Mouse (Mus musculus): ENCODE results near the gene Hprt. TPM values are rescaled to one million over a fixed set of nuclear protein-coding genes. Genes with fewer than 3 reads are reported as not detected.

Gene Hprt
- polyA plus RNA-seq, 1 experiment from 2014 or later, result 80.5 TPM

GRCm38 (mm10) chrX:53025471-53026223 lies 37.7 kb downstream of the Hprt start:
- DNase-seq (ENCODE audit: low spot score) (no peak), ATAC-seq (ENCODE audit: insufficient read depth, low FRiP score, low TSS enrichment) (no peak)
- Histone ChIP-seq H3K4me2 (ENCODE audit: low read depth) (no peak overlapping the region), H3K9ac (ENCODE audit: low read length) (no peak overlapping the region), H3K4me3 (ENCODE audit: low read depth, low read length) (no peak overlapping the region), H3K27me3 (ENCODE audit: control insufficient read depth, insufficient read depth, low read length) (no peaks in the 10 kb centered on the region), H3K27ac (ENCODE audit: low read depth, low read length) (no peak overlapping the region), H3K36me3 (ENCODE audit: control insufficient read depth, insufficient read depth, low read length) (no peaks in the 10 kb centered on the region), H3K4me1 (ENCODE audit: control insufficient read depth, insufficient read depth, low read length) (no peaks in the 10 kb centered on the region), H3K9me3 (ENCODE audit: control insufficient read depth, low read length) (no peaks in the 10 kb centered on the region)
- 64% methylated on average over 11 of the region's 11 CpGs for WGBS

DNA sequence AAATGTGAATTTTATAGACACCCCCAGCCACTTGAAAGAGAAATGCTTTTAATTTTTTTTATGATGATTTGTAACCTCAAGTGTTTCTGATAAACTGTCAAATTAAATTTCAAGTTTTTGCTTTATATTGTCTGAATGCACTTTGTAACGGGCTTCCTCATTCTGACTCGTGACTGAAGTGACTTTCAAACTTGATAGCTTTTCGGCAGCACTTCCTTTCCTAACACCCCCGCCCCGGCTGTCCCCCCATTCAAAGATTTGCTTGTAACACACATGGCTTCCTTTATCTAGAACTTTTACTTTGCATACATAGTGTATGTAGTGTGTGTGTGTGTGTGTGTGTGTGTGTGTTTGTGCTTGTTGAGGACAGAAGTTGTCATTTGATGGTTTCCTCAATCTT lies 41.6 kb downstream of the Hprt start:
- Histone ChIP-seq H3K27me3 (ENCODE audit: control insufficient read depth, insufficient read depth, low read length) (no peaks in the 10 kb centered on the region), H3K4me1 (ENCODE audit: control insufficient read depth, insufficient read depth, low read length) (no peaks in the 10 kb centered on the region), H3K4me2 (ENCODE audit: low read depth) (no peak overlapping the region), H3K27ac (ENCODE audit: low read depth, low read length) (no peak overlapping the region), H3K9me3 (ENCODE audit: control insufficient read depth, low read length) (no peaks in the 10 kb centered on the region), H3K9ac (ENCODE audit: low read length) (no peak overlapping the region), H3K36me3 (ENCODE audit: control insufficient read depth, insufficient read depth, low read length) (no peaks in the 10 kb centered on the region), H3K4me3 (ENCODE audit: low read depth, low read length) (no peak overlapping the region)
- DNase-seq (ENCODE audit: low spot score), result no peak
- 74% methylated on average over 5 of the region's 5 CpGs for WGBS
- ATAC-seq (ENCODE audit: insufficient read depth, low FRiP score, low TSS enrichment), result no peak

- Histone ChIP-seq H3K9me3 (ENCODE audit: control insufficient read depth, low read length) (no peaks in the 10 kb centered on the region), H3K4me1 (ENCODE audit: control insufficient read depth, insufficient read depth, low read length) (no peaks in the 10 kb centered on the region), H3K27ac (ENCODE audit: low read depth, low read length) (no peak overlapping the region), H3K9ac (ENCODE audit: low read length) (no peak overlapping the region), H3K4me2 (ENCODE audit: low read depth) (no peak overlapping the region), H3K27me3 (ENCODE audit: control insufficient read depth, insufficient read depth, low read length) (no peaks in the 10 kb centered on the region), H3K4me3 (ENCODE audit: low read depth, low read length) (no peak overlapping the region), H3K36me3 (ENCODE audit: control insufficient read depth, insufficient read depth, low read length) (no peaks in the 10 kb centered on the region)
- ATAC-seq (ENCODE audit: insufficient read depth, low FRiP score, low TSS enrichment) (no peak), DNase-seq (ENCODE audit: low spot score) (no peak)
- 84% methylated on average over 4 of the region's 4 CpGs for WGBS
Measured at GRCm38 (mm10) chrX:53038194-53038593, 50.3 kb downstream of the Hprt start.

DNA sequence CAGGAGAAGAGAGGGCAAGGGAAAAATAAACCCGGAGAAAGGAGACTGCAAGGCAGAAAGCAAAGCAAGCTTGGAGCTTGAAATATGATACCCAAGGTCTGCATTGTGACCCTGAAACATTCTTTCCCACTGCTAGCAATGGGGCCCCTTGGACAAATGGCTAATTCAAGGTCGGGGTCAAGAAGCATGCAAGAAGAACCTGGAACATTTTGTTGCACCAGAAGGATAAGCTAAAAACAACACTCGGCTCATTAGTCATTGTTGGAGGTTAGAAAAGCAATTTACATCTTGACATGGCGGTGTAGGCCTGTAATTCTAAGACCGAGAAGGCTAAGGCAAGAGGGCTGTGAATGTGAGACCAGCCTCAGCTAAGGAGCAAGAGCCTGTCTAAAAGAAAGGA lies 51.7 kb downstream of the Hprt start:
- Histone ChIP-seq H3K27me3 (ENCODE audit: control insufficient read depth, insufficient read depth, low read length) (no peaks in the 10 kb centered on the region), H3K4me3 (ENCODE audit: low read depth, low read length) (no peak overlapping the region), H3K9me3 (ENCODE audit: control insufficient read depth, low read length) (no peaks in the 10 kb centered on the region), H3K4me1 (ENCODE audit: control insufficient read depth, insufficient read depth, low read length) (no peaks in the 10 kb centered on the region), H3K9ac (ENCODE audit: low read length) (no peak overlapping the region), H3K4me2 (ENCODE audit: low read depth) (no peak overlapping the region), H3K36me3 (ENCODE audit: control insufficient read depth, insufficient read depth, low read length) (no peaks in the 10 kb centered on the region), H3K27ac (ENCODE audit: low read depth, low read length) (no peak overlapping the region)
- WGBS, result 37% methylated on average over 5 of the region's 5 CpGs
- ATAC-seq (ENCODE audit: insufficient read depth, low FRiP score, low TSS enrichment) (no peak), DNase-seq (ENCODE audit: low spot score) (no peak)

DNA sequence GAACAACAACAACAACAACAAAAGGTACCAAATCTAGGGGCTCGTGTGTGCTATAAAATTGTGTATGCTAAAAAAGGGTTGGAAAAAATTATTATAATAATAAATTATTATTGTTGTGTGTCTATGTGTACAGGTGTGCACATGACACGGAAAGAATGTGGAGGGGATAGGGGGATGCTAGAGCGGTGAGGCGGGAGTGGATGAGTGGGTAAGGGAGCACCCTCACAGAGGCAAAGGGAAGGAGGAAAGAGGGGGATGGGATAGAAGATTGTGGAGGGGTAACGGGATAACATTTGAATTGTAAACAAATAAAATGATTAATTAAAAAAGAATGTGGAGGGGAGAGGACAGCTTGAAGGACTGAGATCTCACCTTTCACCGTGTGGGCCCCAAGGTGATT lies 52.2 kb downstream of the Hprt start:
- H3K9ac ChIP-seq (ENCODE audit: low read length), result no peak overlapping the region
- H3K9me3 ChIP-seq (ENCODE audit: control insufficient read depth, low read length), result no peaks in the 10 kb centered on the region
- H3K36me3 ChIP-seq (ENCODE audit: control insufficient read depth, insufficient read depth, low read length), result no peaks in the 10 kb centered on the region
- no peak overlapping the region for H3K27ac ChIP-seq (ENCODE audit: low read depth, low read length)
- DNase-seq (ENCODE audit: low spot score) (no peak), ATAC-seq (ENCODE audit: insufficient read depth, low FRiP score, low TSS enrichment) (no peak)
- no peaks in the 10 kb centered on the region for H3K27me3 ChIP-seq (ENCODE audit: control insufficient read depth, insufficient read depth, low read length)
- no peaks in the 10 kb centered on the region for H3K4me1 ChIP-seq (ENCODE audit: control insufficient read depth, insufficient read depth, low read length)
- 90% methylated on average over 6 of the region's 6 CpGs for WGBS
- no peak overlapping the region for H3K4me3 ChIP-seq (ENCODE audit: low read depth, low read length)
- no peak overlapping the region for H3K4me2 ChIP-seq (ENCODE audit: low read depth)

GRCm38 (mm10) chrX:53041006-53041405 lies 53.1 kb downstream of the Hprt start:
- H3K9me3 ChIP-seq (ENCODE audit: control insufficient read depth, low read length), result no peaks in the 10 kb centered on the region
- no peak overlapping the region for H3K4me3 ChIP-seq (ENCODE audit: low read depth, low read length)
- H3K4me1 ChIP-seq (ENCODE audit: control insufficient read depth, insufficient read depth, low read length), result no peaks in the 10 kb centered on the region
- H3K4me2 ChIP-seq (ENCODE audit: low read depth), result no peak overlapping the region
- ATAC-seq (ENCODE audit: insufficient read depth, low FRiP score, low TSS enrichment) (no peak), DNase-seq (ENCODE audit: low spot score) (no peak)
- H3K36me3 ChIP-seq (ENCODE audit: control insufficient read depth, insufficient read depth, low read length), result no peaks in the 10 kb centered on the region
- no peak overlapping the region for H3K27ac ChIP-seq (ENCODE audit: low read depth, low read length)
- no peaks in the 10 kb centered on the region for H3K27me3 ChIP-seq (ENCODE audit: control insufficient read depth, insufficient read depth, low read length)
- H3K9ac ChIP-seq (ENCODE audit: low read length), result no peak overlapping the region
- 81% methylated on average over 6 of the region's 6 CpGs for WGBS

- Histone ChIP-seq H3K4me2 (ENCODE audit: low read depth) (no peak overlapping the region), H3K27ac (ENCODE audit: low read depth, low read length) (no peak overlapping the region), H3K4me1 (ENCODE audit: control insufficient read depth, insufficient read depth, low read length) (no peaks in the 10 kb centered on the region), H3K4me3 (ENCODE audit: low read depth, low read length) (no peak overlapping the region), H3K36me3 (ENCODE audit: control insufficient read depth, insufficient read depth, low read length) (no peaks in the 10 kb centered on the region), H3K27me3 (ENCODE audit: control insufficient read depth, insufficient read depth, low read length) (no peaks in the 10 kb centered on the region), H3K9me3 (ENCODE audit: control insufficient read depth, low read length) (no peaks in the 10 kb centered on the region), H3K9ac (ENCODE audit: low read length) (no peak overlapping the region)
- ATAC-seq (ENCODE audit: insufficient read depth, low FRiP score, low TSS enrichment) (no peak), DNase-seq (ENCODE audit: low spot score) (no peak)
- WGBS, result 53% methylated on average over 10 of the region's 10 CpGs
Measured at GRCm38 (mm10) chrX:53045187-53045903, 57.4 kb downstream of the Hprt start.

- Histone ChIP-seq H3K27ac (ENCODE audit: low read depth, low read length) (no peak overlapping the region), H3K9me3 (ENCODE audit: control insufficient read depth, low read length) (no peaks in the 10 kb centered on the region), H3K4me3 (ENCODE audit: low read depth, low read length) (no peak overlapping the region), H3K4me1 (ENCODE audit: control insufficient read depth, insufficient read depth, low read length) (no peaks in the 10 kb centered on the region), H3K9ac (ENCODE audit: low read length) (no peak overlapping the region), H3K4me2 (ENCODE audit: low read depth) (no peak overlapping the region), H3K36me3 (ENCODE audit: control insufficient read depth, insufficient read depth, low read length) (no peaks in the 10 kb centered on the region), H3K27me3 (ENCODE audit: control insufficient read depth, insufficient read depth, low read length) (no peaks in the 10 kb centered on the region)
- no peak for ATAC-seq (ENCODE audit: insufficient read depth, low FRiP score, low TSS enrichment)
- no peak for DNase-seq (ENCODE audit: low spot score)
- WGBS, result 79% methylated on average over 4 of the region's 4 CpGs
Measured at GRCm38 (mm10) chrX:53046033-53046432, 58.1 kb downstream of the Hprt start.

DNA sequence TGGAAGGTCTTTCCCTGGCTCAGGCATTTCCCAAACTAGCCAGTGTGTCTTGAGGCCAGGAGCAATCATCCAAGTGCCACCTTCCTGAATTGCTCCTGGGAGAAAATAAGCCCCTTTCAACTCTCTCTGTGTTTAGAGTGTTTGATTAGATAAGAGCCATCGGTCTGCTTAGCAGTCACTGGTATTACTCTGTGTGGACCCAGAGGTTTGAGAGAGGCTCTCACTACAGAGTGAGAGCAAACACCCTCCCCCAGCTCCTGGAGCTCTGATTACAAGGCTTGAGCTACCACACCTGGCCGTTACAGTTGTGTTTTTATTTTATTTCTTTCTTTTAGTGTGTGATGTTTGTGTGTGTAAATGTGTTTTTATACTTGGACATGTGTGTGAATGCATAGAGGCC lies 59.0 kb downstream of the Hprt start:
- Histone ChIP-seq H3K27me3 (ENCODE audit: control insufficient read depth, insufficient read depth, low read length) (no peaks in the 10 kb centered on the region), H3K36me3 (ENCODE audit: control insufficient read depth, insufficient read depth, low read length) (no peaks in the 10 kb centered on the region), H3K4me1 (ENCODE audit: control insufficient read depth, insufficient read depth, low read length) (no peaks in the 10 kb centered on the region), H3K4me3 (ENCODE audit: low read depth, low read length) (no peak overlapping the region), H3K4me2 (ENCODE audit: low read depth) (no peak overlapping the region), H3K9me3 (ENCODE audit: control insufficient read depth, low read length) (no peaks in the 10 kb centered on the region), H3K27ac (ENCODE audit: low read depth, low read length) (no peak overlapping the region), H3K9ac (ENCODE audit: low read length) (no peak overlapping the region)
- ATAC-seq (ENCODE audit: insufficient read depth, low FRiP score, low TSS enrichment), result no peak
- 47% methylated on average over 2 of the region's 2 CpGs for WGBS
- no peak for DNase-seq (ENCODE audit: low spot score)
